Mouse (Mus musculus): ENCODE data around the gene Dupd1. TPM values are rescaled to one million over a fixed set of nuclear protein-coding genes. Genes with fewer than 3 reads are reported as not detected.

Dupd1 gene
- polyA plus RNA-seq, 1 experiment from 2014 or later, result 0.24 TPM

DNA sequence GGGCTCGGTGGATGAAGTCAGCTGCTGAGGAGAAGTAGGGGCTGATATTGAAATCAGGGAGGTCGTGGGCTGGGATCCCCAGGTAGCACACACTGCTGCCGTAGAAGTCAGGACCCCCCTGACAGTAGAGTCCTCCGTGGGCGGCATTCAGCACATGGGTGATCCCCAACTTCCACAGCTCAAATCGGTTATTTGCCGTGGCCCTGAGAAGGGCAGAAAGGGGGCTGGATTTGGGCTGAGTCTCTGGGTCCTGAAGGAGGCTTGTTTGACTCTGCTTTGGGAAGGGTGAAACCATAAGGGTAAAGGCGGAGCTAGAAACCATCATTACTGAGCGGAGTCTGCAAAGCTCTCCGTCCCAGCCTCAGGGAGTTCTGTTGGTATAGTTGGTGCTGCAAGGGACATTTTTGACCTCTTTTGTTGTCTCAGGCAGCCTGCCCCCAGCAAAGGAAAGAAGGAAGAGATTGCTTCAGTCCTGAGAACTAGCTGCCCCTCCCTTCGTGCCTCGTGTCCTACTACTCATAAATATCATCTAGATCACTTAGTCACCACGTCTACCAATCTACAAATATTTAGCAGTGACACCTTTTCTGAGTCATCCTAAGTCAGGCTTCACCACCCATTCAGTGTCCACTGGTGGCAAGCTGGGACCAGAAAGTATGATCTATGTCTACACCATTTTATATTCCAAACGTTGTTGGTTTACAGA is 33.2 kb upstream of the Dupd1 start:
- no peaks in the 10 kb centered on the region for H3K36me3 ChIP-seq (ENCODE audit: control insufficient read depth, insufficient read depth)
- H3K9ac ChIP-seq (replicated peaks; ENCODE audit: low read depth, low read length), result no peak overlapping the region
- no peak for ATAC-seq
- H3K9me3 ChIP-seq (ENCODE audit: control insufficient read depth, low read length), result no peaks in the 10 kb centered on the region
- H3K27me3 ChIP-seq (replicated peaks; ENCODE audit: control insufficient read depth, insufficient read depth, low read length), result no peaks in the 10 kb centered on the region
- no peak overlapping the region for H3K27ac ChIP-seq (ENCODE audit: low read length)
- peaks cover 10% of the 10 kb centered on the region for H3K4me1 ChIP-seq (replicated peaks; ENCODE audit: control insufficient read depth, insufficient read depth, low read length)
- no peak overlapping the region for H3K4me3 ChIP-seq (replicated peaks; ENCODE audit: low read length)
- 80% methylated on average over 14 of the region's 14 CpGs for WGBS
- no peak overlapping the region for H3K4me2 ChIP-seq (ENCODE audit: low read length)

DNA sequence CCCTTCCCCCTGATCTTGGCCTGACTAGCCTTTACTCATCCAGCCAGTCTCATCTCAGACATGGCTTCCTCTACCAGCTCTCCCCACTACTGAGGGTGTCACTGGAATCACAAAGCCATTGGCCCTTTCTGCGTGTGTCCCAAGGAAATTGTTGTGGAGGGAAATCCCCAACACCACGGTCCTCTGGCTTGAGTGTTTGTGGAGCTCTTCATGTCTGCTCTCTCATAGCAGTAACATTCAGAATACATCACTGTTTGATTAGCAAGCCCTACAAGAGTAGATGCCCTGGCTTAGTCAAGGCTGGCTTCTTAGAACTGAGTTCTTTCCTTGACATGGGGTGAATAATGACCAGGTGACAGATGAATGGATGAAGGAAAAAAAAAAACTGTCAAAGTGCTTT is 32.5 kb upstream of the Dupd1 start:
- 86% methylated on average over 2 of the region's 2 CpGs for WGBS
- H3K36me3 ChIP-seq (ENCODE audit: control insufficient read depth, insufficient read depth), result no peaks in the 10 kb centered on the region
- no peak overlapping the region for H3K27ac ChIP-seq (ENCODE audit: low read length)
- no peak overlapping the region for H3K9ac ChIP-seq (replicated peaks; ENCODE audit: low read depth, low read length)
- H3K4me2 ChIP-seq (ENCODE audit: low read length), result no peak overlapping the region
- no peak for ATAC-seq
- H3K27me3 ChIP-seq (replicated peaks; ENCODE audit: control insufficient read depth, insufficient read depth, low read length), result no peaks in the 10 kb centered on the region
- no peak overlapping the region for H3K4me3 ChIP-seq (replicated peaks; ENCODE audit: low read length)
- H3K4me1 ChIP-seq (replicated peaks; ENCODE audit: control insufficient read depth, insufficient read depth, low read length), result peaks cover 4% of the 10 kb centered on the region
- H3K9me3 ChIP-seq (ENCODE audit: control insufficient read depth, low read length), result no peaks in the 10 kb centered on the region

DNA sequence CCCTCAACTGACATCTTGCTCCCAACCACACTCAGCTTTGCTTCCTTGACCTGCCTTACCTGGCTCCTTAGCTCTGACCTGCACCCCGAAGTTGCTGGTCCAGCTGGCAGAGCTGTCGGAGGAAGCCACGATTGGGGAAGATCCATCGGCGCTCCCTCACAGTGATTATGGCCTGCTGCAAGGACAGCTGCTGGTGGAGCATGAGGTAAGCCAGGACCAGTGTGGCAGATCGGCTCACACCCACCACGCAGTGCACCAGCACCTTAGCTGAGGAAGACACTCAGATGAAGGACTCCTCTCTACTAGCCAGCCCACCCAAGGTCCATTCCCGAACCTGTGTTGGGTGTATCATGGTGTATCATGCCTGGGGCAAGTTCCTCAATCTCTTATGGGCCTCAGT is 31.9 kb upstream of the Dupd1 start:
- Histone ChIP-seq H3K4me1 (replicated peaks; ENCODE audit: control insufficient read depth, insufficient read depth, low read length) (no peaks in the 10 kb centered on the region), H3K36me3 (ENCODE audit: control insufficient read depth, insufficient read depth) (no peaks in the 10 kb centered on the region), H3K27ac (ENCODE audit: low read length) (no peak overlapping the region), H3K9ac (replicated peaks; ENCODE audit: low read depth, low read length) (no peak overlapping the region), H3K27me3 (replicated peaks; ENCODE audit: control insufficient read depth, insufficient read depth, low read length) (no peaks in the 10 kb centered on the region), H3K4me3 (replicated peaks; ENCODE audit: low read length) (no peak overlapping the region), H3K9me3 (ENCODE audit: control insufficient read depth, low read length) (no peaks in the 10 kb centered on the region), H3K4me2 (ENCODE audit: low read length) (no peak overlapping the region)
- no peak for ATAC-seq
- 93% methylated on average over 8 of the region's 8 CpGs for WGBS

GRCm38 (mm10) chr14:21745149-21745548 is 30.8 kb upstream of the Dupd1 start:
- no peaks in the 10 kb centered on the region for H3K9me3 ChIP-seq (ENCODE audit: control insufficient read depth, low read length)
- H3K9ac ChIP-seq (replicated peaks; ENCODE audit: low read depth, low read length), result no peak overlapping the region
- no peak overlapping the region for H3K4me3 ChIP-seq (replicated peaks; ENCODE audit: low read length)
- H3K27ac ChIP-seq (ENCODE audit: low read length), result no peak overlapping the region
- WGBS, result 87% methylated on average over 5 of the region's 5 CpGs
- no peak overlapping the region for H3K4me2 ChIP-seq (ENCODE audit: low read length)
- H3K27me3 ChIP-seq (replicated peaks; ENCODE audit: control insufficient read depth, insufficient read depth, low read length), result no peaks in the 10 kb centered on the region
- H3K36me3 ChIP-seq (ENCODE audit: control insufficient read depth, insufficient read depth), result no peaks in the 10 kb centered on the region
- no peaks in the 10 kb centered on the region for H3K4me1 ChIP-seq (replicated peaks; ENCODE audit: control insufficient read depth, insufficient read depth, low read length)
- no peak for ATAC-seq

GRCm38 (mm10) chr14:21744169-21744568 is 29.8 kb upstream of the Dupd1 start:
- Histone ChIP-seq H3K27ac (ENCODE audit: low read length) (no peak overlapping the region), H3K27me3 (replicated peaks; ENCODE audit: control insufficient read depth, insufficient read depth, low read length) (no peaks in the 10 kb centered on the region), H3K4me2 (ENCODE audit: low read length) (no peak overlapping the region), H3K4me3 (replicated peaks; ENCODE audit: low read length) (no peak overlapping the region), H3K9me3 (ENCODE audit: control insufficient read depth, low read length) (no peaks in the 10 kb centered on the region), H3K4me1 (replicated peaks; ENCODE audit: control insufficient read depth, insufficient read depth, low read length) (no peaks in the 10 kb centered on the region), H3K36me3 (ENCODE audit: control insufficient read depth, insufficient read depth) (no peaks in the 10 kb centered on the region), H3K9ac (replicated peaks; ENCODE audit: low read depth, low read length) (no peak overlapping the region)
- no peak for ATAC-seq
- WGBS, result 95% methylated on average over 1 of the region's 1 CpGs

DNA sequence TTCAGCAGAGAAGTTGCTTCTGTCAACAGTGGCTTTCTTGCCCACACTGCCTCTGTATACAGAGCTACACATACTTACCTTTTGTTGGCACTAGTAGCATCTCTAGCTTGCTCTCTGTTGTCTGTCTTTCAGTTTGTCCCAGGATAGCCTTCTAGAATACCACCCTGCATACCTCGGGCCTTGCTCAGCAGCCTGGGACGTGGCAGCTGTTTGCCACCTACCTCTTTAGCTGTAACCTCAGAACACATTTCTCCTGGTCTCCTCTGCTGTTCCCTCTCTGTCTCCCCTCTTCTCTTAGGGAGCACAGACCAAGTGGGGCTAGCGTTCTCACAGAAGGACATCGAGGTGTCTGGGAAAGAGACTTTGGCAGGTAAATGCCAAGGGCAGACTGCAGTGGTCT is 28.1 kb upstream of the Dupd1 start:
- no peak overlapping the region for H3K4me2 ChIP-seq (ENCODE audit: low read length)
- H3K4me3 ChIP-seq (replicated peaks; ENCODE audit: low read length), result no peak overlapping the region
- H3K27me3 ChIP-seq (replicated peaks; ENCODE audit: control insufficient read depth, insufficient read depth, low read length), result no peaks in the 10 kb centered on the region
- ATAC-seq, result no peak
- H3K36me3 ChIP-seq (ENCODE audit: control insufficient read depth, insufficient read depth), result no peaks in the 10 kb centered on the region
- WGBS, result 94% methylated on average over 4 of the region's 4 CpGs
- no peaks in the 10 kb centered on the region for H3K9me3 ChIP-seq (ENCODE audit: control insufficient read depth, low read length)
- H3K9ac ChIP-seq (replicated peaks; ENCODE audit: low read depth, low read length), result no peak overlapping the region
- no peak overlapping the region for H3K27ac ChIP-seq (ENCODE audit: low read length)
- no peaks in the 10 kb centered on the region for H3K4me1 ChIP-seq (replicated peaks; ENCODE audit: control insufficient read depth, insufficient read depth, low read length)

DNA sequence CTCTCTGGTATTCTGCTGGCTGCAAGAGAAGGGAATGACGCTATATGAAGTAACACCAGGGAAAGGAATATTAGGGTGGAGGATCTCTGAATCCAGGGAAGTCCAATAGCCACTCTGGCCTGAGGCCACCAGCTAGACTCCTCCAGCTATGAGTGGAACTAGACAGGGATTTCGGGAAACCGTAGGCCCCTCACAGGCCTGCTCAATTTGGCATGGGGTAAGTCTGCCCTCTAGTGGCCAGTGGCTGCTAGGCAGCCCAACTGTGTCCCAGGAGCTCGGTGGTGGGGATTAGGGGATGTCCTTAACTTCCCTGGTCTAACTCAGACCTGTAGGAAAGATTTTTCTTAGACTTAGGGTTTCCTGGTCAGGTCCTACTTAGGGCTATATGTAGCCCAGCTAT is 27.4 kb upstream of the Dupd1 start:
- WGBS, result 6% methylated on average over 4 of the region's 4 CpGs
- Histone ChIP-seq H3K27ac (ENCODE audit: low read length) (no peak overlapping the region), H3K4me1 (replicated peaks; ENCODE audit: control insufficient read depth, insufficient read depth, low read length) (no peaks in the 10 kb centered on the region), H3K27me3 (replicated peaks; ENCODE audit: control insufficient read depth, insufficient read depth, low read length) (no peaks in the 10 kb centered on the region), H3K4me2 (ENCODE audit: low read length) (no peak overlapping the region), H3K9me3 (ENCODE audit: control insufficient read depth, low read length) (no peaks in the 10 kb centered on the region), H3K9ac (replicated peaks; ENCODE audit: low read depth, low read length) (peak overlapping the region; percentile 25; the same call in 1 of the 2 replicates), H3K4me3 (replicated peaks; ENCODE audit: low read length) (no peak overlapping the region), H3K36me3 (ENCODE audit: control insufficient read depth, insufficient read depth) (no peaks in the 10 kb centered on the region)
- ATAC-seq, result peak; percentile 92

DNA sequence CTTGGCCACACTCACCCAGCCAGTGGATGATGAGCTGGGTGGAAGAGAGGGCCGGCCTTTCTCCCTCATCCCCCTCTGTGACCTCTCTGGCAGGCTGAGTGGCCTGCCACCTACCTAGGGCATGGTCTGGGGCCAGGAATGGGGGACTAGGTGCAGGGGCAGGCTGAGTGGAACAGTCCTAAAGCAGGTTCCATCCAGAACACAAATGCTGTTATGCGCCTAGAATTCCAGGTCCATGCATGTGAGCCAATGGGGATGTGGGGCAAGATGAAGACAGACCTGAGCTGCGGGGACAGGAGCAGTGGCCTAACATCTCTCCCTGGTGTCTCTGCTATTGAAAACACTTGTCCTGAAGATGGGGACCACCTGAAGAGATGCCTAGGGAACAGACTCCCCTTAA is 26.9 kb upstream of the Dupd1 start:
- 96% methylated on average over 3 of the region's 3 CpGs for WGBS
- Histone ChIP-seq H3K9me3 (ENCODE audit: control insufficient read depth, low read length) (no peaks in the 10 kb centered on the region), H3K4me2 (ENCODE audit: low read length) (no peak overlapping the region), H3K27me3 (replicated peaks; ENCODE audit: control insufficient read depth, insufficient read depth, low read length) (no peaks in the 10 kb centered on the region), H3K27ac (ENCODE audit: low read length) (no peak overlapping the region), H3K4me1 (replicated peaks; ENCODE audit: control insufficient read depth, insufficient read depth, low read length) (no peaks in the 10 kb centered on the region), H3K4me3 (replicated peaks; ENCODE audit: low read length) (no peak overlapping the region), H3K9ac (replicated peaks; ENCODE audit: low read depth, low read length) (peak overlapping the region; percentile 25; the same call in 1 of the 2 replicates), H3K36me3 (ENCODE audit: control insufficient read depth, insufficient read depth) (no peaks in the 10 kb centered on the region)
- no peak for ATAC-seq

- no peaks in the 10 kb centered on the region for H3K27me3 ChIP-seq (replicated peaks; ENCODE audit: control insufficient read depth, insufficient read depth, low read length)
- H3K9me3 ChIP-seq (ENCODE audit: control insufficient read depth, low read length), result no peaks in the 10 kb centered on the region
- H3K4me3 ChIP-seq (replicated peaks; ENCODE audit: low read length), result no peak overlapping the region
- no peaks in the 10 kb centered on the region for H3K4me1 ChIP-seq (replicated peaks; ENCODE audit: control insufficient read depth, insufficient read depth, low read length)
- H3K4me2 ChIP-seq (ENCODE audit: low read length), result no peak overlapping the region
- no peaks in the 10 kb centered on the region for H3K36me3 ChIP-seq (ENCODE audit: control insufficient read depth, insufficient read depth)
- H3K27ac ChIP-seq (ENCODE audit: low read length), result no peak overlapping the region
- no peak overlapping the region for H3K9ac ChIP-seq (replicated peaks; ENCODE audit: low read depth, low read length)
- ATAC-seq, result no peak
- WGBS, result 96% methylated on average over 7 of the region's 7 CpGs
Measured at GRCm38 (mm10) chr14:21740345-21740744, 26.0 kb upstream of the Dupd1 start.

Measured in forebrain, embryonic 16.5 days (tissue).